Mouse (Mus musculus): ENCODE results near the gene Cdh20. TPM values are rescaled to one million over a fixed set of nuclear protein-coding genes. Genes with fewer than 3 reads are reported as not detected.

Gene Cdh20
- polyA plus RNA-seq (2014; fragmentation: Nextera tagmentation; extraction: Ambion mirVana) = 0.18 and 0.21 TPM in 2 replicates

DNA sequence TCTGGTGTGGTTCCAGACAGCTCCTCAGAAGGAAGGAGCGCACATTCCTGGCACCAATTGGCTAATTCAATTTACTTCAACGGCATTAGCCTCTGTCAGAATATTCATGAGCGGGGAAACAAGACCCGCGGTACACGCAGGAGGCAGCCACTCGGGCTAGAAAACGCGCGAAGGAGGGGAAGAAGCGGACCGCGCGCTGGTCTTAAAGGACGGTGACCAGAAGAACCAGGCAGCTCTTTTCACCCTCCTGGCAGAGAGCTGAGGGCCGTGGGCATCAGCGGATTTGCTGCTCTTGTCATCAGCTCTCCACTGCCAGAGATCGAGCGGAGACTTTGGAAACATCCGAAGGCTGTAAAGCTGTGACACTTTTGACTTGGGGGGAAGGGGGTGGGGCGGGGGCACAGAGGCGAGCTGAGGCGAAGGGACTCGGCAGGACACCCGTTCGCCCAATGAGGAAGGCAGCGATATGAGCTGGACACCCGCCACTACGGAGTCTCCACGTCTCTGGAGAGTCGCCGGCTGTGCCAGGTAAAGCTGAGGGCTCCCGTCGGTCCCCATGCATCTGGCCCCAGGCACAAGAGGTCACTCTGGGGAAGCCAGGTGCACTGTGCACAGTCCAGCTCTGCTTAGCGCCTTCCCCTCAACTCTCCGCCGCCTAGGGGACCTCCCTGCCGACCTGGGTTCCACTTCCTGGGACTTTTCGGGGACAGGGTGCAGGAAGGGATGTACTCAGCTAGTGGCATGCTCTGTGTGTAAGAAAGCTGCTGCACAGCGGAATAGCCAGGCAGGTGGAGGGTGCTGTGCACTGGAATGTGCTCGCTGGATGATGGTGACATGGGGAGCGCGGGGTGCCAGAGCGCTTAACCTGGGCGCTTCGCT lies at the start of gene Cdh20:
Gene Cdh20 (plus strand): TSS at position 159 of the 879 bp plus-strand sequence.
- Histone ChIP-seq H3K9me3 (ENCODE audit: control insufficient read depth, low read length) (no peaks in the 10 kb centered on the region), H3K36me3 (ENCODE audit: control insufficient read depth, insufficient read depth, low read length) (no peaks in the 10 kb centered on the region), H3K9ac (ENCODE audit: low read depth, low read length) (peak within 1 kb of the TSS; percentile 52), H3K4me1 (ENCODE audit: control insufficient read depth, insufficient read depth, low read length) (no peaks in the 10 kb centered on the region), H3K4me2 (ENCODE audit: low read depth, low read length) (peak within 1 kb of the TSS; percentile 96), H3K27me3 (replicated peaks; ENCODE audit: control insufficient read depth, insufficient read depth, low read length) (peaks cover 31% of the 10 kb centered on the region; the same call in 1 of the 2 replicates), H3K4me3 (ENCODE audit: low read depth, low read length) (peak within 1 kb of the TSS; percentile 48), H3K27ac (replicated peaks; ENCODE audit: low read depth, low read length) (no peak within 1 kb of the TSS)
- peak; percentile 61; the same call in 1 of the 2 replicates for ATAC-seq (ENCODE audit: low read depth)
- WGBS = 1% methylated on average over 36 of the region's 46 CpGs
- peak; percentile 50 for DNase-seq (ENCODE audit: low spot score)

DNA sequence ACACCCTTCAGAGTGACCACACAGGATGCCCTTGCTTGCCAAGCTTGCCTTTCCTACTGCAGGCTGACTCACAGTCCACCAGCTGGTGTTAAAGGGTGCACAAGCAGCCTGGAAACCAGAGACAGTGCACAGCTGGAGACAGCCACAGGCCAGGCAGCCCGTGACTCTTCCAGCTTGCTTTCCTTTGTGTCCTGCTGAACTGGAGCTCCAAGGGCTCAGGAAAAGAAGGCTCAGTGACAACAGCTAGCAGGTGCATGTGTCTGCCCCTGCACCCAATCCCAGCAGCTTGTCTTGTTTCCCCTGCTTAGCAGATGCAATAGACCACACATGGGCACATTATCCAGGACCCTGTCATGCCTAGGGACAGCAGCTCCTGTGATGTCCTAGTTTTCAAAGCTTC lies 21.5 kb upstream of the Cdh20 start:
- 0% methylated on average over 1 of the region's 1 CpGs for WGBS
- peak; percentile 83 for DNase-seq (ENCODE audit: low spot score)
- no peak overlapping the region for H3K4me2 ChIP-seq (ENCODE audit: low read depth, low read length)

DNA sequence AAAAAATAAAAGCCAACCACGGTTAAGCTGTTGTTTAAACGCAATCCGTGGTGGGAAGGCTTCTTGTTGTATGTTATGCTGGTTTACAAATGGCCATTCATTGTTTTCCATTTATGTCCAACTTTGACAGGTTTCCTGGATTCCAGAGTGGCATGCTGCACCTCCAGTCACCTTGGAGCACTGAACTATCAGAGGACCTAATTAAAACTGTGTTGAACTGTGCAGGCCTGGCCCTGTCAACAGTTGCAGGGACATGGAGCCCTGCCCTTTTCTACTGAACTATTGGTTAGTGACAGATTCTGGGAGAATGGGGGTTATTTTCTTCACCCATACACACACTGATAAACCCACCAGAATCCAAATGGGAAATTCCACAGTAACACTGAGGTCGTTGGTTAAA lies 20.9 kb upstream of the Cdh20 start:
- Histone ChIP-seq H3K4me1 (ENCODE audit: control insufficient read depth, insufficient read depth, low read length) (no peaks in the 10 kb centered on the region), H3K9me3 (ENCODE audit: control insufficient read depth, low read length) (no peaks in the 10 kb centered on the region), H3K27me3 (replicated peaks; ENCODE audit: control insufficient read depth, insufficient read depth, low read length) (no peaks in the 10 kb centered on the region; the same call in 1 of the 2 replicates), H3K4me2 (ENCODE audit: low read depth, low read length) (no peak overlapping the region), H3K9ac (ENCODE audit: low read depth, low read length) (no peak overlapping the region), H3K36me3 (ENCODE audit: control insufficient read depth, insufficient read depth, low read length) (no peaks in the 10 kb centered on the region), H3K27ac (replicated peaks; ENCODE audit: low read depth, low read length) (no peak overlapping the region), H3K4me3 (ENCODE audit: low read depth, low read length) (no peak overlapping the region)
- no peak for ATAC-seq (ENCODE audit: low read depth)
- WGBS = 57% methylated on average over 4 of the region's 4 CpGs
- DNase-seq (ENCODE audit: low spot score) = no peak

More for the DNA sequence above, 21.5 kb upstream of the Cdh20 start:
- Histone ChIP-seq H3K27ac (replicated peaks; ENCODE audit: low read depth, low read length) (no peak overlapping the region), H3K4me3 (ENCODE audit: low read depth, low read length) (no peak overlapping the region), H3K4me1 (ENCODE audit: control insufficient read depth, insufficient read depth, low read length) (no peaks in the 10 kb centered on the region), H3K9me3 (ENCODE audit: control insufficient read depth, low read length) (no peaks in the 10 kb centered on the region), H3K36me3 (ENCODE audit: control insufficient read depth, insufficient read depth, low read length) (no peaks in the 10 kb centered on the region), H3K27me3 (replicated peaks; ENCODE audit: control insufficient read depth, insufficient read depth, low read length) (no peaks in the 10 kb centered on the region; the same call in 1 of the 2 replicates), H3K9ac (ENCODE audit: low read depth, low read length) (no peak overlapping the region)
- ATAC-seq (ENCODE audit: low read depth) = peak; percentile 94

DNA sequence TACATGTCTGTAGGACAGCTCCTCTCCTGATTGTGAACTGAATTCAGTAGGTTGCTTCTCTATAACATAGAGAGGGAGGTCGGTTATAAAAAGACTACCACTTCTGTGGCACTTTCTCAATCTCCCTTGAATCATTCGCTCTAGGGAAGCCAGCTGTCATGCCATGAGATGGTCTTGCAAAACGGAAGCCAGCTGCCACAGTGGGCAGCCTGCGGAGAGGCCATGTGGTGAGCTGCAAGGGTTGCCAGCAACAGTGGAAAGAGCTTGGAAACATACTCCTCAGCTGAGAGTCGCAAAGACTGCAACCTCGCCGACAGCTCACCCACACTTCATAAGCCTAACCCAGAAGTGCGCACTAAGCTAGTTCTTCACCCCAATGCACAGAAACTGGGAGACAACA lies 13.8 kb upstream of the Cdh20 start:
- Histone ChIP-seq H3K4me1 (ENCODE audit: control insufficient read depth, insufficient read depth, low read length) (no peaks in the 10 kb centered on the region), H3K9ac (ENCODE audit: low read depth, low read length) (no peak overlapping the region), H3K4me3 (ENCODE audit: low read depth, low read length) (no peak overlapping the region), H3K4me2 (ENCODE audit: low read depth, low read length) (no peak overlapping the region), H3K9me3 (ENCODE audit: control insufficient read depth, low read length) (no peaks in the 10 kb centered on the region), H3K27me3 (replicated peaks; ENCODE audit: control insufficient read depth, insufficient read depth, low read length) (no peaks in the 10 kb centered on the region), H3K27ac (replicated peaks; ENCODE audit: low read depth, low read length) (no peak overlapping the region), H3K36me3 (ENCODE audit: control insufficient read depth, insufficient read depth, low read length) (no peaks in the 10 kb centered on the region)
- ATAC-seq (ENCODE audit: low read depth) = peak; percentile 37; the same call in 1 of the 2 replicates
- WGBS = 63% methylated on average over 8 of the region's 8 CpGs
- peak; percentile 34 for DNase-seq (ENCODE audit: low spot score)

DNA sequence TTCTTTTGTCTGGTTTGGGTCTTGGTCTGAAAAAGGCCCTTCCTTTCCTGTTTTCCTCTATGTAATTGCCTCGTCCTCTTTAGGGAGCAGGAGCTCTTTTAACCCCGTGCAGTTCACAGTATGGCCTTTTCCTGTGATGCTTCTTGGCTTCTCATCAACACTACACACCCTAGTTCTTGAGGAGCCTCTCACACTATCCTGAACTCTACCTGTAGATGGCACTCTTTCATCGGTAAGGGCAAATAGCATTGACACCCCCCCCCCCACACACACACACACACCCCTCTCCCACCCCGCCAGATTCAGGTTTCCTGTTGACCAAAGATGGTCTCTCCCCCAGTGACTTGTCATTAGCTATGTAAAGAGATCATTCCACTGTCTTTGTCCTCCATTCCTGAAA lies 12.4 kb upstream of the Cdh20 start:
- 36% methylated on average over 4 of the region's 4 CpGs for WGBS
- no peak for ATAC-seq (ENCODE audit: low read depth)
- Histone ChIP-seq H3K36me3 (ENCODE audit: control insufficient read depth, insufficient read depth, low read length) (no peaks in the 10 kb centered on the region), H3K4me3 (ENCODE audit: low read depth, low read length) (no peak overlapping the region), H3K27me3 (replicated peaks; ENCODE audit: control insufficient read depth, insufficient read depth, low read length) (no peaks in the 10 kb centered on the region), H3K9me3 (ENCODE audit: control insufficient read depth, low read length) (no peaks in the 10 kb centered on the region), H3K4me1 (ENCODE audit: control insufficient read depth, insufficient read depth, low read length) (no peaks in the 10 kb centered on the region), H3K9ac (ENCODE audit: low read depth, low read length) (no peak overlapping the region), H3K4me2 (ENCODE audit: low read depth, low read length) (no peak overlapping the region), H3K27ac (replicated peaks; ENCODE audit: low read depth, low read length) (no peak overlapping the region)
- DNase-seq (ENCODE audit: low spot score) = no peak

DNA sequence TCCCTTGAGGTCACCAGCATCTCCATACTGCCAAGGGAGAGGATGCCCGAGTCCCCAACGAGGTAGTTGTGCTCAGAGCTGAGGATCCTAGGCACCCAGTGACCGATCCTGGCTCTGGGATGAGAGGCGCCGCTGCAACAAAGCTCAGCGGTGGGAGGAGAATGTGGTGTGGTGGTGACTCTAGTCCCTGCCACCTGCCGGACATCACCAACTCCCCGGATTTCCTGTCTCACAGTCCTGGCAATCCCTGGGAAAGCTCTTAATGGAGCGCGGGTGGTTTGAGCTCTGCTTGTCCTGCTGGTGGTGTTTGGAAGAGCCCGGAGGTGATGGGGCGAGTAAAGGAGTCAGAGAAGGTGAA lies 900 bp downstream of the Cdh20 start:
- Histone ChIP-seq H3K9me3 (ENCODE audit: control insufficient read depth, low read length) (no peaks in the 10 kb centered on the region), H3K27me3 (replicated peaks; ENCODE audit: control insufficient read depth, insufficient read depth, low read length) (peaks cover 31% of the 10 kb centered on the region; the same call in 1 of the 2 replicates), H3K9ac (ENCODE audit: low read depth, low read length) (peak overlapping the region; percentile 52), H3K4me3 (ENCODE audit: low read depth, low read length) (peak overlapping the region; percentile 48), H3K27ac (replicated peaks; ENCODE audit: low read depth, low read length) (no peak overlapping the region), H3K4me1 (ENCODE audit: control insufficient read depth, insufficient read depth, low read length) (no peaks in the 10 kb centered on the region), H3K36me3 (ENCODE audit: control insufficient read depth, insufficient read depth, low read length) (no peaks in the 10 kb centered on the region), H3K4me2 (ENCODE audit: low read depth, low read length) (peak overlapping the region; percentile 96)
- DNase-seq (ENCODE audit: low spot score) = peak; percentile 8
- WGBS = under 1% methylated on average over 11 of the region's 12 CpGs
- peak; percentile 55; the same call in 1 of the 2 replicates for ATAC-seq (ENCODE audit: low read depth)

DNA sequence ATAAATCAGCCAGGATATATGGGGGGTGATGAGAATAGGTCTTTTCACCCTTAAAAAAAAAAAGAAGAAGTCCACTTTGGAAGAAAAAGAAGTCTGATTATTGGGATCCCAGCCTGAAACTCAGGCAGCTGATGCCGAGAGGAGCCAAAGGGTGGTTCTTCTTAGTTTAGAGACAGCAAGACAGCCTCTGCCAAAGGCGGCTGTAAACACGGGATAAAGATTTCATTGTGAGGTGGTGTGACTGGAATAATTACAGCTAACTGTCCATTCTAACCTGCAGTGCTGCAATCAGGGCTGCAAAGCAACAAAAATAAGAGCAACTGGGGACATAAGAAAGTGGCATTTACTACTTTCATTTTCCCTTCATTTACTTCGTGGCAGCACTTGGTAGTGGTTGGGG lies 3.6 kb downstream of the Cdh20 start:
- Histone ChIP-seq H3K27me3 (replicated peaks; ENCODE audit: control insufficient read depth, insufficient read depth, low read length) (peaks cover 31% of the 10 kb centered on the region; the same call in 1 of the 2 replicates), H3K4me2 (ENCODE audit: low read depth, low read length) (no peak overlapping the region), H3K9ac (ENCODE audit: low read depth, low read length) (no peak overlapping the region), H3K4me3 (ENCODE audit: low read depth, low read length) (no peak overlapping the region), H3K36me3 (ENCODE audit: control insufficient read depth, insufficient read depth, low read length) (no peaks in the 10 kb centered on the region), H3K27ac (replicated peaks; ENCODE audit: low read depth, low read length) (no peak overlapping the region), H3K4me1 (ENCODE audit: control insufficient read depth, insufficient read depth, low read length) (no peaks in the 10 kb centered on the region), H3K9me3 (ENCODE audit: control insufficient read depth, low read length) (no peaks in the 10 kb centered on the region)
- no peak for DNase-seq (ENCODE audit: low spot score)
- WGBS = 54% methylated on average over 4 of the region's 4 CpGs
- no peak for ATAC-seq (ENCODE audit: low read depth)

DNA sequence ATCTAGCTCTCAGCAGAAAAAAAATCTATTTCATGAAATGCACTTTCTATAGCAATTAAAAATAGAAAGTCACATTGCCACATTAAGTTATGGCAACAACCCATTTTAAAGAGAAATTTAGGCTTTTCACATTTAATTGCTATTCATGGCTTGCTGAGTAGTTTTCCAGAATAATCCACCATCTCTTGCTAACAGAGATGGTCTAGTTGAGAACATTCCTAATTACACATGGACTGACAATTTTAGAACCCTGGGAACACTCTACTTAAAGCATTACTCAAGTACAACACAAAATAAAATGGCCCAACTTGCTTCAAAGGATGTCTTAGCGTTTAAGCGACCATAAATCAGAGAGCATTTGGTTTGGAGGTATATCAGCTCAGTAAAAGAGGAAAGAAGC lies 4.9 kb downstream of the Cdh20 start:
- Histone ChIP-seq H3K27me3 (replicated peaks; ENCODE audit: control insufficient read depth, insufficient read depth, low read length) (peaks cover 27% of the 10 kb centered on the region; the same call in 1 of the 2 replicates), H3K36me3 (ENCODE audit: control insufficient read depth, insufficient read depth, low read length) (no peaks in the 10 kb centered on the region), H3K4me2 (ENCODE audit: low read depth, low read length) (no peak overlapping the region), H3K4me1 (ENCODE audit: control insufficient read depth, insufficient read depth, low read length) (no peaks in the 10 kb centered on the region), H3K9me3 (ENCODE audit: control insufficient read depth, low read length) (no peaks in the 10 kb centered on the region), H3K4me3 (ENCODE audit: low read depth, low read length) (no peak overlapping the region), H3K9ac (ENCODE audit: low read depth, low read length) (no peak overlapping the region), H3K27ac (replicated peaks; ENCODE audit: low read depth, low read length) (no peak overlapping the region)
- no peak for DNase-seq (ENCODE audit: low spot score)
- WGBS = 87% methylated on average over 2 of the region's 2 CpGs
- no peak for ATAC-seq (ENCODE audit: low read depth)
